Mouse (Mus musculus): ENCODE results near the gene Ap1g2. TPM values are rescaled to one million over a fixed set of nuclear protein-coding genes. Genes with fewer than 3 reads are reported as not detected.

Ap1g2 gene
- polyA plus RNA-seq (2011; ENCODE audit: insufficient read length, low read depth, missing spikeins) = 6.7 and 10.0 TPM in 2 replicates

DNA sequence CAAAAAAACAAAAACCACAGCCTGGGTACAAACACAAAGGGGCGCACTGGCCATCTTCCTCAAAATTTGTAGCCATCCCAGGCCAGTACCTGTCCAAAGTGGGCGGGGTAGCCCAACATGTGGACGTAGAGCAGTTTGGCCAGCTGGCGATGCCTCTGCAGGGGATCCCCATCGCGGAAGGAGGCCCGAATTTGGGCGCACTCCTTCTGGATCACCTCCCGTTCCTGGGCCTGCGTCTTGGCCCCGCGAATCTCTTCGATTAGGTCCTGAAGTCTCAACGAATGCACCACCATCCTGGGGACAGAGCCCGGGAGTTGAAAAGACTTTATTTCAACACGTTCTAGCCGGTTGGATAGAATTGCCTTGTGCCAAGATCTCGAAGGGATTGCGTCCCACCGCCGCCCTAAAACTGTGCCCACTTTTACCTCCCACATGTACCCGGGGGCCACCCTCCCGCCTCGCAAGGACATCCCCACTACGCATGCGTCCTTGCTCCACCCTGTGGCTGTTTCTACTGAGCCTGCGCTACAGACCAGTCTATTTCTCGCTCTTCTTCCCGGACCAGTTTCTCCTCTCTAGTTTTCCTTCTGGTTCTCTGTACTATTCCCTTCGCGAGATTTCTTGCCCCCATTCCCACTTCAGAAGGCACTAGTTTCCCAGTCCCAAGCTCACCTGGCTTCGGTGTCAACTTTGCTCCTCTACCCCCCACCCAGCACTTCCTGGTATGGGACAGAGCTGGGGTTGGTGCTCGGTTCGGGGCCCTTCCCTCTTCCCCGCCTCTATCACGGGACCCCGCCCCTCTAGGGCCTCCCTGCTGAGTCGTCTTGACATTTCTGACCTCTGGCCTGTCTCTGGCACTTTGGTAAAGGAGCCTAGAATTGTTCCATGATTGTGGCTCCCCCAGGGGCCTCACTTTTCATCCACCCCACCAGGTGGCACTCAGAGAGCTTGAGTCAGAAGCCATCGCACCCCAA, at the start of gene Ap1g2:
TSS of gene Ap1g2 (minus strand) at position 758 of the 974 bp plus-strand sequence.
- Histone ChIP-seq H3K4me3 (ENCODE audit: insufficient read depth, low read length) (peak within 1 kb of the TSS; percentile 45), H3K27ac (ENCODE audit: insufficient read depth, low read length) (no peak within 1 kb of the TSS), H3K4me1 (ENCODE audit: control insufficient read depth, insufficient read depth, low read length) (no peaks in the 10 kb centered on the region)

DNA sequence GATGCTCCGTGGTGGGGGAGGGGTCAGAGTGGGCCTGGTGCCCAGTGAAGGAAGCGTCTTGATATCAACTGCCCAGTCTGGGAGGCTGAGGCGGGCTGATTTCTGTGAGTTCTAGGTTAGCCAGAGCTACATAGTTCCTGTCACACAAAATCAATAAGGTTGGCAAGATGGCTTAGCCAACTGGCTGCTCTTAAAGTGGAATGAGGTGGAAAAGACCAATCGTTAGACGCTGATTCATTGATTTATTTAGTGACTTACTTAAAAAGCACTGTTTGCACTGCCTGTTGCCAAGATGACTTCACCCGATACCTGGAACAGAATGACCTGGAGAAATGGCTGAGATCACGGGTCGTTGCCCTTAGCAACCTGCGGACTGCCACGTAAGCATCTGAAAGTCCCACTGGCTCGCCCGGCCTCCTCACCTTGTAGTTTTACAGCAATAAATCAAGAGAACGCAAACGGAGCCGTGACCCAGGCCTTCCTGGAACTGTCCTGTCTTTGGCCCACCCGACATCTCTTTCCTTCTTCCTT, 46.6 kb upstream of the Ap1g2 start:
- TF ChIP-seq POLR2A (IDR thresholded peaks at IDR 0.05; ENCODE audit: low read depth, low read length) = no peak
- no peak for TF ChIP-seq CTCF (IDR thresholded peaks at IDR 0.05; ENCODE audit: borderline replicate concordance, insufficient read depth, low read length)
- Histone ChIP-seq H3K27ac (ENCODE audit: insufficient read depth, low read length) (no peak overlapping the region), H3K4me1 (ENCODE audit: control insufficient read depth, insufficient read depth, low read length) (no peaks in the 10 kb centered on the region), H3K4me3 (ENCODE audit: insufficient read depth, low read length) (no peak overlapping the region)

More for the DNA sequence above, at the start of gene Ap1g2:
- TF ChIP-seq POLR2A (IDR thresholded peaks at IDR 0.05; ENCODE audit: low read depth, low read length) = peak; percentile 84
- TF ChIP-seq CTCF (IDR thresholded peaks at IDR 0.05; ENCODE audit: borderline replicate concordance, insufficient read depth, low read length) = no peak

DNA sequence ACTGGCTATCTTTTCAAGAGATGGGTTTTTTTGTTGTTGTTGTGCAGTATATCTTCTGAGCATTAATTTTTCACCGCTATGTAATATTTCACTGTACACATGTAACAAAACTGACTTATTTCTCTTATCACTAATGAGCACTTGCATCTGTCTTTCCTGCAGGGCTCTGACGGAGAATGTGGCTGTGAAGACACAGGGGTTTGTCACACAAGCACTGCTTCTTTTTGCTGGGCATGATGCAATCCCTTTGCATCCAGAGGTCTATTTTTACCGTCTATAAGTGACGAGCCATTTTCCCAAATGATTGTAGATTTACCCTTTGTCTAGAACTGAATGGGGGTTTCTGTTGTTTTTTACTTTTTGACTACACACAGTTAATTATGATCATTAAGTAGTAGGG, 45.8 kb upstream of the Ap1g2 start:
- H3K4me1 ChIP-seq (ENCODE audit: control insufficient read depth, insufficient read depth, low read length) = no peaks in the 10 kb centered on the region
- TF ChIP-seq POLR2A (IDR thresholded peaks at IDR 0.05; ENCODE audit: low read depth, low read length) (no peak), CTCF (IDR thresholded peaks at IDR 0.05; ENCODE audit: borderline replicate concordance, insufficient read depth, low read length) (no peak)
- H3K27ac ChIP-seq (ENCODE audit: insufficient read depth, low read length) = no peak overlapping the region
- no peak overlapping the region for H3K4me3 ChIP-seq (ENCODE audit: insufficient read depth, low read length)

DNA sequence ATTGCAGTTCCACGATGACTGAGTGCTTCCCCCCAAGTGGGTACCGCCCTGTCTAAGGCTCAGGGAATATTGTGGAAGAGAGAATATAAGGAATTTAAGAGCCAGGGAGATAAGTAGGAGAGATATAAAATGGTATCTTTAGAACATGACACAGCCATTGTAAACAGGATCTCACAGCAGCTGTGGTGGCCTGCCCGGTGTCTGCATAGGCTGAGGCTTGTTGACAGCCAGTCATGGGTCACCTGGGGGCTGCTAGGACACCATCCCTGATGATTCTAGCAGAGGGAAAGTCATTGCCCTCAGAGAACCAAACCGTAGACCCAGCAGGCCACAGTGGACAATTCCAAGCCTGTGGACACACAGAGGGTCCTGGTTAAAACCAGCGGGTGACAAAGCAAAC, 44.6 kb upstream of the Ap1g2 start:
- no peaks in the 10 kb centered on the region for H3K4me1 ChIP-seq (ENCODE audit: control insufficient read depth, insufficient read depth, low read length)
- H3K4me3 ChIP-seq (ENCODE audit: insufficient read depth, low read length) = no peak overlapping the region
- no peak overlapping the region for H3K27ac ChIP-seq (ENCODE audit: insufficient read depth, low read length)
- TF ChIP-seq CTCF (IDR thresholded peaks at IDR 0.05; ENCODE audit: borderline replicate concordance, insufficient read depth, low read length) (no peak), POLR2A (IDR thresholded peaks at IDR 0.05; ENCODE audit: low read depth, low read length) (no peak)

DNA sequence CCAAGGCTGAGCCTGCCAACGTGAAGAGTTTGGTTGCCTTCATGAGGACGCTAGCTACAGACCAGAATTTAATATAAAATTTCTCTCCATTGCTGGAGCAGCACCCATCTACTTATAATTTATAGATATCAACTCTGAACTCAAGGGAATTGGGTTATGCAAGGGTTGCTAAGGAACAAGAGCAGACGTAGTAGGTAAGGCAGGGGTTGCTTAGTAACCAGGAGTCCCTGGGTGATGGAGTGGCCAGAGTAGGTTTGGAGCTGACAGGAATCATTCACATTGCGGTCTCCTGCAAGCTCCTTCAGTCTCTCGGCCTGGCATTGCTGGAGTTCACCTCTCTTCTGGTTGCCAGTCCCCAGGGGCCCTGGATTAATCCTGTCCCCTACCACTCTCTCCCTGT, 42.6 kb upstream of the Ap1g2 start:
- H3K4me3 ChIP-seq (ENCODE audit: insufficient read depth, low read length) = no peak overlapping the region
- no peak for TF ChIP-seq POLR2A (IDR thresholded peaks at IDR 0.05; ENCODE audit: low read depth, low read length)
- TF ChIP-seq CTCF (IDR thresholded peaks at IDR 0.05; ENCODE audit: borderline replicate concordance, insufficient read depth, low read length) = no peak
- H3K4me1 ChIP-seq (ENCODE audit: control insufficient read depth, insufficient read depth, low read length) = no peaks in the 10 kb centered on the region
- no peak overlapping the region for H3K27ac ChIP-seq (ENCODE audit: insufficient read depth, low read length)

DNA sequence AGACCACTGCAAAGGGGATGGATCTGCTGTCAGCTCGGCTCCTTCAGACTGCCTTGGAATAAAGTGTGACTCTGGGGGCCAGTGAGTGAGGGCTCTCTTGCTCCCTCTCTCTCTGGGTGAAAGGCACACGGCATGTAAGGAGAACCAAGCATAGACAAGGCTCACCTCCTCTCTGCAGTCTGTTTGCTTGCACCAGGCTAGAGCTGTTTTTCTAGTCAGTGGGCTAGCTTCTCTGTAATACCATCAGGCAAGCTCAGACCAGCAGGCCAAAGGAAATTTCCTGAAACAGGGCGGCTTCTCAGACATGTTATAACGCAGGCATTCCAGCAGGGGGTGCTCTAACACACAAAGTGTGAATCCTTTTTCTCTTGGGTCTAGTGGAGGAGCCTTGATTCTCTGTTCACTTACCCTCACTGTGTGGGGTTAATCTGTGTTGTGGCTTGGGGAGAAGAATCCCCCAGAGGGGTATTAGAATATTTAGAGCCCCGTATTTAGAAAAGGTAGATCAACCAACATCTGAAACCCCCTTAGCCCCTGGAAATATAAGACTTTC, 42.0 kb upstream of the Ap1g2 start:
- Histone ChIP-seq H3K27ac (ENCODE audit: insufficient read depth, low read length) (no peak overlapping the region), H3K4me3 (ENCODE audit: insufficient read depth, low read length) (no peak overlapping the region), H3K4me1 (ENCODE audit: control insufficient read depth, insufficient read depth, low read length) (no peaks in the 10 kb centered on the region)
- TF ChIP-seq CTCF (IDR thresholded peaks at IDR 0.05; ENCODE audit: borderline replicate concordance, insufficient read depth, low read length) (no peak), POLR2A (IDR thresholded peaks at IDR 0.05; ENCODE audit: low read depth, low read length) (no peak)

DNA sequence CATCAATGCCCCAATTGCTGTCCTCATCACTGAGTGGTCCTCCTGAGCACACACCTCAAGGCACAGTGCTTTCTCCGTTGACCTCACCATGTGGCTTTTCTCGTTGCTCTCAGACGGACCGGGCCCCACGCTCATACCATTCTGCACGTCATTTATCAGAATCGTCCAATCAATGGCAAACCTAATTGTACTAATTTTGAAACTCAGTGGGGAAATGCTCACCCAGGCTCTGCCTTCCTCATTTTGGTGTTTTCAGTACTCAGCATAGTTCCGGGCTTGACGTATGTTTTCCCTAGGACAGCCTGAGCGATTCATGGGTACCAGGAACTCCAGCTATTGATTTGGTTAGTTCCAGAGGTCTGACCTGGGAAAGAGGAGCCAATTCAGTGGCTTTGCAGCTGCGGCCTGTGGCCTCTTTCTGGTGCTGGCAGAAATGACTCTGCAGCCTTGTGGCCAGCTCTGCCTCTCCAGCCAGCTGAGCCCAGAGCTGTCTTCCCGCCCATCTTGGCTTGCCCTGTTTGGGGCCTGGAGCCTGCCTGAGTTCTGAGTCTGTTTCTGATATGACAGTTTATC, 40.5 kb upstream of the Ap1g2 start:
- Histone ChIP-seq H3K4me1 (ENCODE audit: control insufficient read depth, insufficient read depth, low read length) (no peaks in the 10 kb centered on the region), H3K27ac (ENCODE audit: insufficient read depth, low read length) (no peak overlapping the region), H3K4me3 (ENCODE audit: insufficient read depth, low read length) (no peak overlapping the region)
- TF ChIP-seq CTCF (IDR thresholded peaks at IDR 0.05; ENCODE audit: borderline replicate concordance, insufficient read depth, low read length) = no peak
- no peak for TF ChIP-seq POLR2A (IDR thresholded peaks at IDR 0.05; ENCODE audit: low read depth, low read length)

DNA sequence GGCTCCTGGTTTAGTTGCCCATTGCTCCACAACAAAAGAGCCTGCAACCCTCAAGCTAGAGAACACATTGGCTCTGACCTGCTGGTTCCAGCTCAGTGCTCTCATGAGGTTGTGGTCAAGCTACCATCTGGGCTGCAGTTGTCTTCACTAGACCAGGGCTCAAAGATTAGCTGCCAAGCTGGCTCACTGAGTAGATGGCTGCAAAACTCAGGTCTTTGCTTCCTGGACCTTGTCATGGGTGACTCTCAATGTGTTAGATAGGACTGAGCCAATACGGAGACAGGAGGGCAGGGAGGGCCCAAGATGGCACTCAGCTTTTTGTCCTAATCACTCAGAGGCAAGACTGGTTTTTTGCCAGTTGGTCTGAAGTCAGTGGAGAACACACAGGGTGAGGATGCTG, 39.9 kb upstream of the Ap1g2 start:
- H3K4me3 ChIP-seq (ENCODE audit: insufficient read depth, low read length) = no peak overlapping the region
- TF ChIP-seq CTCF (IDR thresholded peaks at IDR 0.05; ENCODE audit: borderline replicate concordance, insufficient read depth, low read length) (no peak), POLR2A (IDR thresholded peaks at IDR 0.05; ENCODE audit: low read depth, low read length) (no peak)
- no peak overlapping the region for H3K27ac ChIP-seq (ENCODE audit: insufficient read depth, low read length)
- no peaks in the 10 kb centered on the region for H3K4me1 ChIP-seq (ENCODE audit: control insufficient read depth, insufficient read depth, low read length)

DNA sequence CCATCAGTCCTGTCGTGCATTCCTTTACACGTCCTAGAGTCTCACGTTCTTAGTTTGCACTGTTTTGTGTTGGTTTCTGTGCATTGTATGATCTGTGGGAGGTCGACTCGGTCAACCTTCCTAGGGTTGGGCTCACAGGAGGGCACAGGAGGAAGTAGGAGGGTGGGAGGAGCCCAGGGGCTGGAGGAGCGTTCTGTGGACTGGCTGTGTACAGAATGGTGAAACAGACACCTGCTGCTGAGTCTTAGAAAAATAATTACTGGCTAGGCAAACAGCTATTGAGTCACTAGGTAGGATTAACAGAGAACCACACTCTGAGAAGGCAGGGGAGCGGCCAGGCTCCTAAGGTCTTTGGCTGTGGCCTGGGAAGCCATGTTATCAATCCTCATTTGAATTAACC, 32.9 kb upstream of the Ap1g2 start:
- Histone ChIP-seq H3K4me3 (ENCODE audit: insufficient read depth, low read length) (no peak overlapping the region), H3K27ac (ENCODE audit: insufficient read depth, low read length) (no peak overlapping the region), H3K4me1 (ENCODE audit: control insufficient read depth, insufficient read depth, low read length) (no peaks in the 10 kb centered on the region)
- TF ChIP-seq POLR2A (IDR thresholded peaks at IDR 0.05; ENCODE audit: low read depth, low read length) (no peak), CTCF (IDR thresholded peaks at IDR 0.05; ENCODE audit: borderline replicate concordance, insufficient read depth, low read length) (no peak)

Data from embryonic fibroblast, embryonic 13.5 days (primary cell).